Mouse (Mus musculus) liver, embryonic 14.5 days (tissue): Measurements from ENCODE around the gene Dock4. TPM values are rescaled to one million over a fixed set of nuclear protein-coding genes. Genes with fewer than 3 reads are reported as not detected.

Experiments
- ATAC-seq: fragments of 200-750 bp; cut with Nextera tagmentation; 2 replicates; pipeline ENCODE4 v1.8.0; 2017; ENCODE audit warnings: moderate number of reproducible peaks, mild to moderate bottlenecking, moderate library complexity; ENCODE audit not compliant: insufficient read depth
- DNase-seq, 3 experiments: peaks; one replicate each; pipeline ENCODE4 v3.0.0-alpha.2; 2012 to 2013; ENCODE audit warnings: low read depth in 3 of 3, low spot score in 3 of 3
- H3K27ac ChIP-seq: fragments of 300-500 bp; sonication (generic); 2 replicates; pipeline ENCODE4 v1.5.1; 2014; ENCODE audit warnings: moderate library complexity, mild to moderate bottlenecking, control low read depth, inconsistent platforms
- H3K27me3 ChIP-seq: fragments of 300-500 bp; sonication (generic); 2 replicates; pipeline ENCODE4 v1.6.1; 2014; ENCODE audit warnings: mild to moderate bottlenecking, low read length, moderate library complexity; ENCODE audit not compliant: control insufficient read depth, insufficient read depth
- H3K36me3 ChIP-seq: fragments of 300-500 bp; sonication (generic); replicated peaks from 2 replicates; pipeline ENCODE4 v1.6.1; 2014; ENCODE audit warnings: low read depth; ENCODE audit not compliant: control insufficient read depth, insufficient read depth
- H3K4me1 ChIP-seq, 2 experiments: fragments of 200-500 bp in 1 of 2; fragments of 300-500 bp in 1 of 2; sonication (generic) in 1 of 2; replicated peaks; 2 replicates each; pipeline ENCODE4 v1.6.1; 2012 to 2014; ENCODE audit warnings: antibody characterized with exemption in 1 of 2, inconsistent platforms in 1 of 2, low read length in 1 of 2; ENCODE audit not compliant: control insufficient read depth in 2 of 2, insufficient read depth in 2 of 2
- H3K4me2 ChIP-seq: fragments of 300-500 bp; sonication (generic); 2 replicates; pipeline ENCODE4 v1.6.1; 2014; ENCODE audit warnings: low read depth, mild to moderate bottlenecking, control low read depth, moderate library complexity
- H3K4me3 ChIP-seq, 2 experiments: fragments of 200-500 bp in 1 of 2; fragments of 300-500 bp in 1 of 2; sonication (generic) in 1 of 2; 2 replicates each; pipeline ENCODE4 v1.5.1; 2012 to 2014; ENCODE audit warnings: low read depth in 2 of 2, low read length in 2 of 2, mild to moderate bottlenecking in 2 of 2, control low read depth in 1 of 2, inconsistent platforms in 1 of 2, moderate library complexity in 1 of 2; ENCODE audit not compliant: insufficient read depth in 1 of 2
- H3K9ac ChIP-seq: fragments of 300-500 bp; sonication (generic); replicated peaks from 2 replicates; pipeline ENCODE4 v1.6.1; 2014; ENCODE audit warnings: mild to moderate bottlenecking, control low read depth, moderate library complexity
- H3K9me3 ChIP-seq: fragments of 300-500 bp; sonication (generic); 2 replicates; pipeline ENCODE4 v1.6.1; 2016; ENCODE audit warnings: low read length, mixed read lengths; ENCODE audit not compliant: control insufficient read depth
- CTCF ChIP-seq: IDR thresholded peaks from 2 replicates; pipeline ENCODE4 v1.5.1; 2016; ENCODE audit warnings: antibody characterized with exemption, low read depth, control low read depth
- EP300 ChIP-seq: IDR thresholded peaks from 2 replicates; pipeline ENCODE4 v1.6.1; 2016; ENCODE audit warnings: antibody characterized with exemption, low read depth
- WGBS: fragments of 180-500 bp; shearing (Covaris S2); extraction: QIAGEN DNeasy Blood & Tissue Kit; methylation state at CpG from one replicate; pipeline ENCODE4 v1.1.7; 2014; ENCODE audit not compliant: insufficient replicate concordance; 5-methylcytosine and 5-hydroxymethylcytosine counted together
- polyA plus RNA-seq, 2 experiments: library from polyadenylated mRNA; depleted of rRNA in 1 of 2; stranded (reverse) in 1 of 2; unstranded in 1 of 2; fragments of >200 nt; fragmentation: Nextera tagmentation in 1 of 2; extraction: Ambion mirVana in 1 of 2; gene quantifications; 2 replicates each; pipeline versions ENCODE4 v1.2.1 to v1.2.3; 2012 to 2014

Dock4 gene
- polyA plus RNA-seq, 2 experiments = 0.49 to 0.57 TPM

- Histone ChIP-seq H3K27ac (peak overlapping the region; percentile 85), H3K36me3 (no peaks in the 10 kb centered on the region), H3K9me3 (no peaks in the 10 kb centered on the region), H3K4me2 (peak overlapping the region; percentile 83; the same call in 1 of the 2 replicates), H3K9ac (peak overlapping the region; percentile 51), H3K4me3 (no peak overlapping the region), H3K4me1 (peaks cover 65 to 70% of the 10 kb centered on the region in 2 experiments), H3K27me3 (no peaks in the 10 kb centered on the region)
- 43% methylated on average over 2 of the region's 2 CpGs for WGBS
- no peak for TF ChIP-seq EP300
- TF ChIP-seq CTCF = no peak
- no peak for DNase-seq
- no peak for ATAC-seq
Observed at GRCm38 (mm10) chr12:40887496-40887895, 441.7 kb downstream of the Dock4 start.

GRCm38 (mm10) chr12:40888261-40888791 lies 442.6 kb downstream of the Dock4 start:
- peak; percentile 89 for ATAC-seq
- peak; percentile 56 to 70 (median 59) for DNase-seq
- 12% methylated on average over 2 of the region's 2 CpGs for WGBS
- Histone ChIP-seq H3K36me3 (no peaks in the 10 kb centered on the region), H3K4me2 (peak overlapping the region; percentile 83), H3K4me3 (peak overlapping the region; percentile 22; a peak in 2 of 4 replicates), H3K27me3 (no peaks in the 10 kb centered on the region), H3K4me1 (peaks cover 69 to 76% of the 10 kb centered on the region in 2 experiments), H3K27ac (peak overlapping the region; percentile 92), H3K9ac (peak overlapping the region; percentile 62), H3K9me3 (no peaks in the 10 kb centered on the region)
- TF ChIP-seq EP300 (peak; percentile 42; the same call in 1 of the 2 replicates), CTCF (no peak)

- H3K9me3 ChIP-seq = no peaks in the 10 kb centered on the region
- H3K9ac ChIP-seq = peak overlapping the region; percentile 62
- peaks cover 71 to 76% of the 10 kb centered on the region in 2 experiments for H3K4me1 ChIP-seq
- H3K27ac ChIP-seq = peak overlapping the region; percentile 92
- TF ChIP-seq CTCF (no peak), EP300 (no peak)
- peak overlapping the region; percentile 83 for H3K4me2 ChIP-seq
- DNase-seq (peak in 1 of 3 experiments; percentile 33), ATAC-seq (peak; percentile 27; the same call in 1 of the 2 replicates)
- peak overlapping the region; percentile 22; a peak in 3 of 4 replicates for H3K4me3 ChIP-seq
- no peaks in the 10 kb centered on the region for H3K36me3 ChIP-seq
- no peaks in the 10 kb centered on the region for H3K27me3 ChIP-seq
- 36% methylated on average over 1 of the region's 1 CpGs for WGBS
Observed at GRCm38 (mm10) chr12:40888829-40889228, 443.1 kb downstream of the Dock4 start.

GRCm38 (mm10) chr12:40889534-40889933 lies 443.8 kb downstream of the Dock4 start:
- TF ChIP-seq CTCF (no peak), EP300 (peak; percentile 21; the same call in 1 of the 2 replicates)
- Histone ChIP-seq H3K4me1 (peaks cover 72 to 76% of the 10 kb centered on the region in 2 experiments), H3K4me2 (peak overlapping the region; percentile 83), H3K9ac (peak overlapping the region; percentile 62), H3K27me3 (no peaks in the 10 kb centered on the region), H3K4me3 (no peak overlapping the region), H3K36me3 (no peaks in the 10 kb centered on the region), H3K9me3 (no peaks in the 10 kb centered on the region), H3K27ac (peak overlapping the region; percentile 92)
- peak; percentile 29 for ATAC-seq
- peak in 2 of 3 experiments; percentile 39 to 41 for DNase-seq
- WGBS = 68% methylated on average over 3 of the region's 3 CpGs

GRCm38 (mm10) chr12:40891168-40891567 lies 445.4 kb downstream of the Dock4 start:
- Histone ChIP-seq H3K4me1 (peaks cover 56 to 60% of the 10 kb centered on the region in 2 experiments), H3K27ac (peak overlapping the region; percentile 70), H3K36me3 (no peaks in the 10 kb centered on the region), H3K4me2 (peak overlapping the region; percentile 28), H3K27me3 (no peaks in the 10 kb centered on the region), H3K9me3 (no peaks in the 10 kb centered on the region), H3K9ac (no peak overlapping the region), H3K4me3 (no peak overlapping the region)
- DNase-seq = peak; percentile 41 to 65 (median 55)
- ATAC-seq = peak; percentile 12; the same call in 1 of the 2 replicates
- peak; percentile 77 for TF ChIP-seq EP300
- TF ChIP-seq CTCF = no peak
